Mouse (Mus musculus): ENCODE data around the gene Gm17349. TPM values are rescaled to one million over a fixed set of nuclear protein-coding genes. Genes with fewer than 3 reads are reported as not detected.
A peak's percentile ranks its signal among the peaks of the same experiment; 100 is the strongest.

Gm17349 gene
- polyA plus RNA-seq, 1 experiment from 2014 or later = not detected

DNA sequence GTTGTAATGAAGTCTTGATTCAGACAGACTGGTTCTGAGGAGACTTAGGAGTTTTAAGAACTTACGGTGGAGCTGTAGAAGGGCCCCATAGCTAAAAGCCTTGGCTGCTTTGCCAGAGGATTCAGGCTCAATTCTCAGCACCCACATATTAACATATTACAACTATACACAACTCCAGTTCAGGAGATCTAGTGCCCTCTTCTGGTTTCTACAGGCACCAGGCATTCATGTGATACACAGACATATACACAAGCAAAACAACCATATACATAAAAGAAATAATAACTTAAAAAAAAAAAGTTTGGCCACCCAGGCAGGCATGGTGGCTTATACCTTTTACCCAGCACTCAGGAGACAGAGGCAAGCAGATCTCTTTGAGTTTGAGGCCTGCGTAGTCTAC is 37.7 kb downstream of the Gm17349 start:
- H3K4me1 ChIP-seq = peaks cover 59% of the 10 kb centered on the region
- no peak for ATAC-seq (ENCODE audit: low FRiP score, low read depth)
- H3K36me3 ChIP-seq = no peaks in the 10 kb centered on the region
- no peak overlapping the region for H3K4me2 ChIP-seq (replicated peaks)
- H3K27me3 ChIP-seq (replicated peaks) = peaks cover 31% of the 10 kb centered on the region
- H3K4me3 ChIP-seq = no peak overlapping the region
- H3K27ac ChIP-seq = no peak overlapping the region
- no peaks in the 10 kb centered on the region for H3K9me3 ChIP-seq
- WGBS = 99% methylated on average over 2 of the region's 2 CpGs
- H3K9ac ChIP-seq = no peak overlapping the region

- Histone ChIP-seq H3K4me1 (peaks cover 41% of the 10 kb centered on the region), H3K27me3 (replicated peaks) (peaks cover 8% of the 10 kb centered on the region; the same call in 1 of the 2 replicates), H3K4me2 (replicated peaks) (peak overlapping the region; percentile 74), H3K36me3 (no peaks in the 10 kb centered on the region), H3K9ac (peak overlapping the region; percentile 64), H3K4me3 (peak overlapping the region; percentile 34), H3K9me3 (no peaks in the 10 kb centered on the region), H3K27ac (peak overlapping the region; percentile 79)
- peak; percentile 38 for ATAC-seq (ENCODE audit: low FRiP score, low read depth)
- WGBS = under 1% methylated on average over 52 of the region's 52 CpGs
Observed at GRCm38 (mm10) chr15:99664600-99665451, 40.5 kb downstream of the Gm17349 start.

DNA sequence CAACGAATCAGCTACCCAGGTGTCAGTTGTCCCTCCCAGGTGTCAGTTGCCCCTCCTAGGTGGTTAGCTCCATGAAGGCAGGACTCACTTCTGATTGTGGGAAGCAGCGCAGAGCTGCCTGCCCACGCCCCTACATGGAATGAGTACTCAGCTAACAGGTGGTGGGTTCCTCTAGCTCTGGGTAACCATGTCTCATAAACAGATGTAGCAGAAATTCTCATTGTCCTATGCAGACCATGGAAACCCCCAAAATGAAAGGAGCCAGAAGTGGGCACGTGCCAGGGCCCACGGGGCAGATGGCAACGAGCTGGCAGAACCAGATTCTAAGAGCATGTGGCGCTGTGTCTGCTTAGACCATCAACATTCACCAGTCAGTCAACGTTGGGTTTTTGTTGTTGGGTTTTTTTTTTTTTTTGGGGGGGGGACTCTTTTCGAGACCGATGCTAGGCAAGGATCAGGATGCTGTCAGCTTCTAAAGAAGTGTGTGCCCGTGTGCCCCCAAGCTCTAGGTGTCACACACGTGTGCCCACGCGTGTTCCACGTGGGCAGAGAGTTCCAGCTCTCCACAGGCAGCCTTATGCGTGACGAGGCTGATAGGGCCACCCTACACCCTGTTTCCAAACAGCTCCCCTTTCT is 41.2 kb downstream of the Gm17349 start:
- H3K9me3 ChIP-seq = no peaks in the 10 kb centered on the region
- peak overlapping the region; percentile 34 for H3K4me3 ChIP-seq
- H3K4me2 ChIP-seq (replicated peaks) = peak overlapping the region; percentile 74
- peak; percentile 35; the same call in 1 of the 2 replicates for ATAC-seq (ENCODE audit: low FRiP score, low read depth)
- H3K9ac ChIP-seq = peak overlapping the region; percentile 64
- H3K36me3 ChIP-seq = no peaks in the 10 kb centered on the region
- 6% methylated on average over 17 of the region's 17 CpGs for WGBS
- peaks cover 35% of the 10 kb centered on the region for H3K4me1 ChIP-seq
- 0 out of 2 replicates have a peak, but pooled peaks cover 3% of the 10 kb centered on the region for H3K27me3 ChIP-seq (replicated peaks)
- H3K27ac ChIP-seq = peak overlapping the region; percentile 79

GRCm38 (mm10) chr15:99662371-99662770 is 42.9 kb downstream of the Gm17349 start:
- H3K9ac ChIP-seq = no peak overlapping the region
- 61% methylated on average over 7 of the region's 7 CpGs for WGBS

DNA sequence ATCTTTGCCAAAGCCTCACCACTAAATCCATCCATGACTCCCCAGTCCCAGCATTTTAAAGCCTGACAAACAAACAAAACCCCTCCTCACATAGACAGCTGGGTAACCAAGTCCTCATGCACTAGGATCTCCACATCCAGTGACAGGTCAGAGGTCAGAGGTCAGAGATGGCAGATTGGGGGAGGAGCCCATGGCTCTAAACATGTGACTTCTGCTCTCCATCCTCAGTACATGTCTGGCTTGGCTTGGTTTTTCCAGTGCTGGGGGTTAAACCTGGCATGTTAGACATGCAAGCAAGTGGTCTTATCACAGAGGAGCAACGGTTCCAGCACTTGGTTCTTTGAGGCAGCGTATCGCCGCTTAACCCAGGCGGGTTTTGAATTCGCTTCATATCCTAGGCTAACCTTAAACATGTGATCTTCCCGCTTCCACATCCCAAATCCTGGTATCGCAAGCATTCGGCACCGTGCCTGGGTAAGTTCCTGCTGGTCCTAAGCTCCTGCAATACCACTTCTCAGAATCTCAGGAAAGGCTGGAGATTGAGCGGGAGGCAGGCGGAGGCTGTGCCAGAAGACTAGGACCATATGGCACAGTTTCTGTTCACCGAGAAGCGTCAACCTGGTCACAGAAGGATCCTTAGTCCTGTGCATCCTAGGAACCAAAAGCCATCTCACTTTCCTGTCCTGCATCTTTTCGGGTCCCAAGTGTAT is 44.0 kb downstream of the Gm17349 start:
- ATAC-seq (ENCODE audit: low FRiP score, low read depth) = no peak
- 93% methylated on average over 15 of the region's 15 CpGs for WGBS

More at GRCm38 (mm10) chr15:99662371-99662770, 42.9 kb downstream of the Gm17349 start:
- H3K4me1 ChIP-seq = peaks cover 29% of the 10 kb centered on the region
- no peak for ATAC-seq (ENCODE audit: low FRiP score, low read depth)
- H3K27ac ChIP-seq = no peak overlapping the region
- no peaks in the 10 kb centered on the region for H3K36me3 ChIP-seq
- no peak overlapping the region for H3K4me3 ChIP-seq
- H3K4me2 ChIP-seq (replicated peaks) = no peak overlapping the region
- 0 out of 2 replicates have a peak, but pooled peaks cover 3% of the 10 kb centered on the region for H3K27me3 ChIP-seq (replicated peaks)
- H3K9me3 ChIP-seq = no peaks in the 10 kb centered on the region

DNA sequence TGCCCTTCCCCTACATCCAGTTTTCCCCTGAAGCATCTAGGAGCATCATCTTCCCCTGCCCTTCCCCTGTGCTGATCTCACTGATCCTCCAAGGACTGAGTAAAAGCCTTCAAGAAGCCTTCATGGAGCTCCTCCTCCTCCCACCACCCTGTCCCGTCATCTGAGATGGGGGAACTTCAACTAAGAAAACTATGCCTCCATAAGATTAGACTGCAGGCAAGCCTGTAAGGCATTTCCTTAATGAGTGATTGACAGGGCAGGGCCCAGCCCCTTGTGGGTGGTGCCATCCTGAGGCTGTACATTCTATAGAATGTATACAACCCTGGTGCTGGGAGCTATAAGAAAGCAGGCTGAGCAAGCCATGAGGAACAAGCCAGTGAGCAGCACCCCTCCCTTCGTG is 46.9 kb downstream of the Gm17349 start:
- Histone ChIP-seq H3K9me3 (no peaks in the 10 kb centered on the region), H3K9ac (no peak overlapping the region), H3K4me1 (peaks cover 16% of the 10 kb centered on the region), H3K36me3 (no peaks in the 10 kb centered on the region), H3K4me2 (replicated peaks) (no peak overlapping the region), H3K27me3 (replicated peaks) (peaks cover 16% of the 10 kb centered on the region), H3K4me3 (no peak overlapping the region), H3K27ac (no peak overlapping the region)
- ATAC-seq (ENCODE audit: low FRiP score, low read depth) = no peak
- 55% methylated on average over 2 of the region's 2 CpGs for WGBS

More for the DNA sequence above, 44.0 kb downstream of the Gm17349 start:
- no peak overlapping the region for H3K27ac ChIP-seq
- no peak overlapping the region for H3K9ac ChIP-seq
- H3K36me3 ChIP-seq = no peaks in the 10 kb centered on the region
- H3K27me3 ChIP-seq (replicated peaks) = no peaks in the 10 kb centered on the region
- H3K4me1 ChIP-seq = peaks cover 29% of the 10 kb centered on the region
- H3K9me3 ChIP-seq = no peaks in the 10 kb centered on the region
- no peak overlapping the region for H3K4me2 ChIP-seq (replicated peaks)
- H3K4me3 ChIP-seq = no peak overlapping the region

DNA sequence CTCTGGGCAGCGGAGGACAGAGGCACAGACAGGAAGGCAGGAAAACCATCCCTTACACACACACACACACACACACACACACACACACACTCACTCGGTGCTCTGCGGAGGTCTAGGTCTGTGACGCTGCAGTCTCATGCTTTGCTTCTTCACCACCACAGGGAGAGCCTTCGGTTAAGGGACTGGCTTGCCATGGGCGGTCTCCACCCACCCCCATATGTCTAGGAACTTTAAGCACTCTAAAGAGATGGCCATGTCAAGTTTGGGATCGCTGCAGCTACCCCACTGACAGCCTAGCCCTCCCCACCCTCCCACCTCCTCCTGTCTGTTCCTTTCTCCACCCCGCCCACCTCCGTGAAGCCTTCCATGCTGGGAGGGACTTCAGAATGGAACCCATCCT is 49.3 kb downstream of the Gm17349 start:
- Histone ChIP-seq H3K9ac (0 out of 2 replicates have a peak overlapping the region, but pooled peaks have one; percentile 1), H3K27me3 (replicated peaks) (peaks cover 16% of the 10 kb centered on the region)
- ATAC-seq (ENCODE audit: low FRiP score, low read depth) = no peak

GRCm38 (mm10) chr15:99653876-99654275 is 51.4 kb downstream of the Gm17349 start:
- 3% methylated on average over 21 of the region's 21 CpGs for WGBS
- peaks cover 45% of the 10 kb centered on the region for H3K4me1 ChIP-seq

More for the DNA sequence above, 49.3 kb downstream of the Gm17349 start:
- peak overlapping the region; percentile 14; the same call in 1 of the 2 replicates for H3K4me2 ChIP-seq (replicated peaks)
- H3K4me3 ChIP-seq = no peak overlapping the region
- 41% methylated on average over 9 of the region's 9 CpGs for WGBS
- H3K36me3 ChIP-seq = no peaks in the 10 kb centered on the region
- no peaks in the 10 kb centered on the region for H3K9me3 ChIP-seq
- H3K4me1 ChIP-seq = peaks cover 26% of the 10 kb centered on the region
- peak overlapping the region; percentile 32; the same call in 1 of the 2 replicates for H3K27ac ChIP-seq

DNA sequence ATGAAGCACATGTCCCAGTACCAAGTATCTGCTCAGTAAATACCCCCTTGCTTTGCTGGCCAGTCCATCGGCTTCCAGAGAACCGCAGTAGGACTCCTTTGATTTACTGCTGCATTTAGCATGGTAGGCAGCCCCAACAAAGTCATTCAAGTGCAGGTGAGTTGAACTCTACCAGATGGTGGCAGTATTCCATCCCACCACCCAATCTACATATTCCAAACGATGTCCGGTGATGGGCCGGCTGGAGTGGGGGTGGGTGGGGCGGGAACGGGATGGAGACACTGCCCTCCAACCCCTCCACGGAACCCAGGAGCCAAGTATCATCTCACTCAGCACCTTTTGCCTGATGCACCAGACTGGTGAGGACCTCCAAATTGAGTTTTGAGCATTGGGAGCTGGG is 52.0 kb downstream of the Gm17349 start:
- no peak for ATAC-seq (ENCODE audit: low FRiP score, low read depth)
- Histone ChIP-seq H3K27me3 (replicated peaks) (peaks cover 16% of the 10 kb centered on the region), H3K9me3 (no peaks in the 10 kb centered on the region), H3K4me3 (peak overlapping the region; percentile 18; the same call in 1 of the 2 replicates), H3K9ac (no peak overlapping the region), H3K4me1 (peaks cover 49% of the 10 kb centered on the region), H3K36me3 (no peaks in the 10 kb centered on the region), H3K4me2 (replicated peaks) (peak overlapping the region; percentile 54), H3K27ac (no peak overlapping the region)
- WGBS = 5% methylated on average over 8 of the region's 8 CpGs

More at GRCm38 (mm10) chr15:99653876-99654275, 51.4 kb downstream of the Gm17349 start:
- Histone ChIP-seq H3K27me3 (replicated peaks) (peaks cover 16% of the 10 kb centered on the region), H3K4me3 (peak overlapping the region; percentile 18; the same call in 1 of the 2 replicates), H3K9me3 (no peaks in the 10 kb centered on the region), H3K27ac (no peak overlapping the region), H3K4me2 (replicated peaks) (peak overlapping the region; percentile 54), H3K36me3 (no peaks in the 10 kb centered on the region), H3K9ac (peak overlapping the region; percentile 44; the same call in 1 of the 2 replicates)
- ATAC-seq (ENCODE audit: low FRiP score, low read depth) = no peak
